ENCODE assay signal across 8 mouse cellular contexts in genomic region chr2:167958843-167959242, GRCm38 (mm10). TPM values are rescaled to one million over a fixed set of nuclear protein-coding genes. Genes with fewer than 3 reads are reported as not detected.
DNase-seq lines count a peak whose midpoint lies in the region; ATAC-seq and TF ChIP-seq lines count a peak whose summit lies in the region.

No protein-coding gene starts in this region.

- H3K4me1 ChIP-seq in heart, postnatal 0 days (ENCODE audit: control insufficient read depth, insufficient read depth), result peaks cover 52% of the 10 kb centered on the region
- peaks cover 97% of the 10 kb centered on the region for H3K4me1 ChIP-seq in megakaryocyte, embryonic 14.5 days

- 3% methylated on average over 4 of the region's 4 CpGs for WGBS in heart, postnatal 0 days

- TF ChIP-seq CTCF in heart, postnatal 0 days (IDR thresholded peaks at IDR 0.05; ENCODE audit: low read depth), result no peak

- no peaks in the 10 kb centered on the region for H3K9me3 ChIP-seq in heart, postnatal 0 days (replicated peaks; ENCODE audit: control insufficient read depth, low read length)
- H3K9me3 ChIP-seq in megakaryocyte, embryonic 14.5 days, result no peaks in the 10 kb centered on the region

- H3K27ac ChIP-seq in heart, postnatal 0 days (ENCODE audit: low read depth), result peak overlapping the region; percentile 81

- H3K9ac ChIP-seq in heart, postnatal 0 days (replicated peaks; ENCODE audit: low read depth, low read length), result no peak overlapping the region; the same call in 1 of the 2 replicates

- peak overlapping the region; percentile 37 for H3K4me2 ChIP-seq in heart, postnatal 0 days (ENCODE audit: low read depth, low read length)

- ATAC-seq in heart, postnatal 0 days (ENCODE audit: insufficient read depth, low read depth), result peak; percentile 40
- ATAC-seq in erythroblast, adult 5-6 weeks (replicated peaks; ENCODE audit: low FRiP score, poor library complexity, severe bottlenecking), result no peak

- DNase-seq in 3T3-L1 (ENCODE audit: low read depth, low spot score), result peak; percentile 97
- DNase-seq in Muller cell, postnatal 12 days (ENCODE audit: inconsistent ontology term), result peak; percentile 96
- DNase-seq in cerebellum, postnatal 25 days, result peak; percentile 77 to 86
- DNase-seq in heart, postnatal 0 days (ENCODE audit: low spot score), result peak; percentile 87
- DNase-seq in layer of hippocampus, adult 9-10 months (ENCODE audit: low spot score), result peak; percentile 64
- DNase-seq in frontal cortex, postnatal 25 days (ENCODE audit: low spot score in 2 of 2), result no peak

- H3K36me3 ChIP-seq in heart, postnatal 0 days (replicated peaks; ENCODE audit: control insufficient read depth, insufficient read depth, low read length), result no peaks in the 10 kb centered on the region; the same call in 1 of the 2 replicates
- H3K36me3 ChIP-seq in megakaryocyte, embryonic 14.5 days (replicated peaks; ENCODE audit: low read length), result peaks cover 92% of the 10 kb centered on the region

- H3K27me3 ChIP-seq in heart, postnatal 0 days (ENCODE audit: control insufficient read depth, insufficient read depth, low read length), result no peaks in the 10 kb centered on the region
- no peaks in the 10 kb centered on the region for H3K27me3 ChIP-seq in megakaryocyte, embryonic 14.5 days (replicated peaks)

- TF ChIP-seq EP300 in heart, postnatal 0 days (IDR thresholded peaks at IDR 0.05; ENCODE audit: low read depth), result no peak

- H3K4me3 ChIP-seq in heart, postnatal 0 days (ENCODE audit: low read depth, low read length), result no peak overlapping the region
- peak overlapping the region; percentile 69 for H3K4me3 ChIP-seq in megakaryocyte, embryonic 14.5 days (replicated peaks)

RNA-seq across cellular contexts. Expression of gene Ptpn1, which starts 27.0 kb away (rescaled TPM):
- total RNA-seq in heart, postnatal 0 days (2014; rRNA removed; ENCODE audit: low replicate concordance), result 22.0 and 28.8 TPM in 2 replicates
- polyA plus RNA-seq in heart, postnatal 0 days (2015; fragmentation: Nextera tagmentation; extraction: Ambion mirVana), result 36.5 and 37.9 TPM in 2 replicates
- 120 and 139 TPM in 2 replicates for polyA plus RNA-seq in megakaryocyte, embryonic 14.5 days (2012; ENCODE audit: insufficient read depth, low replicate concordance)
- 11.7 and 11.9 TPM in 2 replicates for total RNA-seq in erythroblast, adult 5-6 weeks (2015; ENCODE audit: low replicate concordance)
- total RNA-seq in erythroblast, adult 5-6 weeks (2017; ENCODE audit: low replicate concordance), result 8.9 and 9.1 TPM in 2 replicates

RNA-seq across cellular contexts. Expression of gene Ripor3, which starts 51.6 kb away (rescaled TPM):
- total RNA-seq in heart, postnatal 0 days (2014; rRNA removed; ENCODE audit: low replicate concordance), result 1.2 and 1.9 TPM in 2 replicates
- 0.29 and 0.36 TPM in 2 replicates for polyA plus RNA-seq in heart, postnatal 0 days (2015; fragmentation: Nextera tagmentation; extraction: Ambion mirVana)
- 123 and 438 TPM in 2 replicates for polyA plus RNA-seq in megakaryocyte, embryonic 14.5 days (2012; ENCODE audit: insufficient read depth, low replicate concordance)
- total RNA-seq in erythroblast, adult 5-6 weeks (2015; ENCODE audit: low replicate concordance), result not detected in 2 replicates
- total RNA-seq in erythroblast, adult 5-6 weeks (2017; ENCODE audit: low replicate concordance), result not detected in 2 replicates

Comparison
In these comparisons a context has a peak if more than half of its experiments do, and no peak if none do; other contexts are left out.
1. DNase-seq: peak in 3T3-L1 (single experiment), Muller cell, postnatal 12 days (single experiment), cerebellum, postnatal 25 days (2 of 2), heart, postnatal 0 days (single experiment) and layer of hippocampus, adult 9-10 months (single experiment); none in frontal cortex, postnatal 25 days (0 of 2).